Mouse (Mus musculus) T-cell, adult 66 days (primary cell): ENCODE data around the gene Osbpl9. TPM values are rescaled to one million over a fixed set of nuclear protein-coding genes. Genes with fewer than 3 reads are reported as not detected.

Source experiments
- total RNA-seq, 2 experiments: library from RNA; stranded (reverse); gene quantifications; 3 replicates in 1 of 2; 4 replicates in 1 of 2; pipeline ENCODE4 v1.2.4; 2023

The Osbpl9 gene
- total RNA-seq: 100 to 1,000 TPM; 130 to 143 TPM

GRCm38 (mm10) chr4:109201582-109202424 is at the start of gene Osbpl9:
Gene Osbpl9 (minus strand): TSS chr4:109202272.

GRCm38 (mm10) chr4:109234185-109234584 is 32.1 kb upstream of the Osbpl9 start, which contains the start of gene Calr4:
Gene Calr4 (plus strand): TSS chr4:109234485.

Other genes with a start within 250 kb of the Osbpl9 start
- gene Nrd1, start 201.6 kb downstream of the Osbpl9 start, total RNA-seq: 100 to 1,000 TPM; 151 to 184 TPM
- gene Calr4, start 32.2 kb upstream of the Osbpl9 start, total RNA-seq: not detected
- gene Eps15, start 78.0 kb upstream of the Osbpl9 start, total RNA-seq: 100 to 1,000 TPM in 1 of 2 experiments, 10 to 100 TPM in 1; 98.4 to 109 TPM
- under 1 TPM in 1 of 2 experiments, not detected in 1; 0.44 TPM for gene Ttc39a, start 204.4 kb upstream of the Osbpl9 start, total RNA-seq